8 mouse cellular contexts compared by ENCODE assay signal in genomic region chr5:108269811-108270151, GRCm38 (mm10). TPM values are rescaled to one million over a fixed set of nuclear protein-coding genes. Genes with fewer than 3 reads are reported as not detected.
DNase-seq lines count a peak whose midpoint lies in the region; ATAC-seq and TF ChIP-seq lines count a peak whose summit lies in the region.

No protein-coding gene starts in this region.

- peak overlapping the region; percentile 72 for H3K4me2 ChIP-seq in kidney, embryonic 15.5 days
- peak overlapping the region; percentile 86 for H3K4me2 ChIP-seq in hindbrain, embryonic 16.5 days (ENCODE audit: low read length)
- peak overlapping the region; percentile 92 for H3K4me2 ChIP-seq in midbrain, postnatal 0 days (ENCODE audit: low read depth, low read length, poor library complexity, severe bottlenecking)

- peaks cover 21% of the 10 kb centered on the region for H3K4me1 ChIP-seq in kidney, embryonic 15.5 days
- peaks cover 32% of the 10 kb centered on the region for H3K4me1 ChIP-seq in hindbrain, embryonic 16.5 days (ENCODE audit: control insufficient read depth, insufficient read depth, low read depth, low read length)
- H3K4me1 ChIP-seq in midbrain, postnatal 0 days (ENCODE audit: insufficient read depth, low read length) = peaks cover 13% of the 10 kb centered on the region; the same call in 1 of the 2 replicates

- DNase-seq in kidney, adult 9 months = no peak
- DNase-seq in c-Kit-negative CD71-positive TER-119-positive erythroid progenitor cells, embryonic 14.5 days (ENCODE audit: low read depth, low spot score) = peak; percentile 32
- DNase-seq in midbrain, postnatal 0 days (ENCODE audit: low spot score) = no peak
- DNase-seq in left cerebral cortex, adult 9 months (ENCODE audit: low spot score in 2 of 2) = no peak
- no peak for DNase-seq in testis, postnatal 10 days (ENCODE audit: low spot score)
- DNase-seq in adrenal gland, adult 8-10 months = no peak

- 4% methylated on average over 7 of the region's 7 CpGs for WGBS in kidney, embryonic 15.5 days
- 16% methylated on average over 7 of the region's 7 CpGs for WGBS in hindbrain, embryonic 16.5 days
- 17% methylated on average over 7 of the region's 7 CpGs for WGBS in midbrain, postnatal 0 days

- H3K4me3 ChIP-seq in kidney, embryonic 15.5 days (replicated peaks) = peak overlapping the region; percentile 66
- H3K4me3 ChIP-seq in hindbrain, embryonic 16.5 days (ENCODE audit: low read length) = peak overlapping the region; percentile 73
- peak overlapping the region; percentile 94 for H3K4me3 ChIP-seq in midbrain, postnatal 0 days (ENCODE audit: low read depth, low read length)

- TF ChIP-seq CTCF in midbrain, postnatal 0 days (IDR thresholded peaks at IDR 0.05) = no peak

- H3K9ac ChIP-seq in kidney, embryonic 15.5 days = peak overlapping the region; percentile 88
- H3K9ac ChIP-seq in hindbrain, embryonic 16.5 days (ENCODE audit: low read depth, low read length) = peak overlapping the region; percentile 91
- H3K9ac ChIP-seq in midbrain, postnatal 0 days (replicated peaks; ENCODE audit: low read length, poor library complexity, severe bottlenecking) = peak overlapping the region; percentile 91

- H3K27me3 ChIP-seq in kidney, embryonic 15.5 days = no peaks in the 10 kb centered on the region
- no peaks in the 10 kb centered on the region for H3K27me3 ChIP-seq in hindbrain, embryonic 16.5 days (replicated peaks; ENCODE audit: control insufficient read depth, insufficient read depth, low read length)
- no peaks in the 10 kb centered on the region for H3K27me3 ChIP-seq in midbrain, postnatal 0 days (ENCODE audit: insufficient read depth, low read length)

- peak overlapping the region; percentile 96; the same call in 1 of the 2 replicates for H3K27ac ChIP-seq in kidney, embryonic 15.5 days
- H3K27ac ChIP-seq in hindbrain, embryonic 16.5 days (ENCODE audit: low read depth, low read length) = no peak overlapping the region; the same call in 1 of the 2 replicates
- H3K27ac ChIP-seq in midbrain, postnatal 0 days (ENCODE audit: low read depth, low read length) = no peak overlapping the region

- H3K36me3 ChIP-seq in kidney, embryonic 15.5 days = peaks cover 18% of the 10 kb centered on the region
- H3K36me3 ChIP-seq in hindbrain, embryonic 16.5 days (ENCODE audit: control insufficient read depth, insufficient read depth, low read length) = no peaks in the 10 kb centered on the region
- no peaks in the 10 kb centered on the region for H3K36me3 ChIP-seq in midbrain, postnatal 0 days (ENCODE audit: insufficient read depth, low read length)

- ATAC-seq in kidney, embryonic 15.5 days (replicated peaks; ENCODE audit: low FRiP score) = no peak
- no peak for ATAC-seq in hindbrain, embryonic 16.5 days
- ATAC-seq in midbrain, postnatal 0 days (ENCODE audit: low FRiP score) = no peak

- H3K9me3 ChIP-seq in kidney, embryonic 15.5 days (replicated peaks) = no peaks in the 10 kb centered on the region
- H3K9me3 ChIP-seq in hindbrain, embryonic 16.5 days (ENCODE audit: control insufficient read depth, low read length) = no peaks in the 10 kb centered on the region
- H3K9me3 ChIP-seq in midbrain, postnatal 0 days (ENCODE audit: low read length) = no peaks in the 10 kb centered on the region

RNA-seq across cellular contexts. Expression of gene Dr1, which starts 1.1 kb away (rescaled TPM):
- 45.8 and 49.3 TPM in 2 replicates for polyA plus RNA-seq in kidney, embryonic 15.5 days (2015; fragmentation: Nextera tagmentation; extraction: Ambion mirVana)
- polyA plus RNA-seq in hindbrain, embryonic 16.5 days (2015; fragmentation: Nextera tagmentation; extraction: Ambion mirVana) = 41.7 and 42.4 TPM in 2 replicates
- total RNA-seq in midbrain, postnatal 0 days (2014; rRNA removed) = 35.1 and 45.7 TPM in 2 replicates
- polyA plus RNA-seq in midbrain, postnatal 0 days (2015; fragmentation: Nextera tagmentation; extraction: Ambion mirVana) = 39.3 and 40.2 TPM in 2 replicates
- 10 to 100 TPM; 30.6 to 33.8 (median 32.7) TPM for total RNA-seq in adrenal gland, adult 8-10 months (2022)

RNA-seq across cellular contexts. Expression of gene Pigg, which starts 42.6 kb away (rescaled TPM):
- polyA plus RNA-seq in kidney, embryonic 15.5 days (2015; fragmentation: Nextera tagmentation; extraction: Ambion mirVana) = 6.7 and 7.5 TPM in 2 replicates
- 5.1 and 5.3 TPM in 2 replicates for polyA plus RNA-seq in hindbrain, embryonic 16.5 days (2015; fragmentation: Nextera tagmentation; extraction: Ambion mirVana)
- 6.5 and 6.8 TPM in 2 replicates for total RNA-seq in midbrain, postnatal 0 days (2014; rRNA removed)
- polyA plus RNA-seq in midbrain, postnatal 0 days (2015; fragmentation: Nextera tagmentation; extraction: Ambion mirVana) = 2.2 and 2.4 TPM in 2 replicates
- total RNA-seq in adrenal gland, adult 8-10 months (2022) = 10 to 100 TPM; 13.5 to 18.2 (median 15.5) TPM
